Mouse (Mus musculus) kidney, postnatal 0 days (tissue): ENCODE measurements at regions not wholly inside any gene's neighbourhood (a gene's known extent, or its start where the extent isn't known, plus 50 kb on each side); places are given as distances from the start of the nearest gene placed in this dataset.
A peak's percentile ranks its signal among the peaks of the same experiment; 100 is the strongest.

ENCODE experiments used
- ATAC-seq: fragments of 200-750 bp; cut with Nextera tagmentation; replicated peaks from 2 replicates; pipeline ENCODE4 v1.8.0; 2017; ENCODE audit warnings: low read depth, moderate number of reproducible peaks, moderate TSS enrichment, moderate library complexity; ENCODE audit not compliant: low FRiP score
- DNase-seq: peaks from one replicate; pipeline ENCODE4 v3.0.0-alpha.2; 2016; ENCODE audit warnings: low spot score
- H3K27ac ChIP-seq: fragments of 300-500 bp; sonication (generic); 2 replicates; pipeline ENCODE4 v1.5.1; 2014; ENCODE audit warnings: mild to moderate bottlenecking
- H3K27me3 ChIP-seq: fragments of 300-500 bp; sonication (generic); 2 replicates; pipeline ENCODE4 v1.6.1; 2014; ENCODE audit warnings: low read length, mixed read lengths; ENCODE audit not compliant: insufficient read depth
- H3K36me3 ChIP-seq: fragments of 300-500 bp; sonication (generic); 2 replicates; pipeline ENCODE4 v1.6.1; 2014; ENCODE audit warnings: low read length, mixed read lengths; ENCODE audit not compliant: insufficient read depth
- H3K4me1 ChIP-seq: fragments of 300-500 bp; sonication (generic); replicated peaks from 2 replicates; pipeline ENCODE4 v1.6.1; 2014; ENCODE audit warnings: antibody characterized with exemption, low read length, mixed read lengths; ENCODE audit not compliant: insufficient read depth
- H3K4me2 ChIP-seq: fragments of 300-500 bp; sonication (generic); 2 replicates; pipeline ENCODE4 v1.6.1; 2014; ENCODE audit warnings: mild to moderate bottlenecking, low read length, moderate library complexity, mixed read lengths
- H3K4me3 ChIP-seq: fragments of 300-500 bp; sonication (generic); replicated peaks from 2 replicates; pipeline ENCODE4 v1.5.1; 2014; ENCODE audit warnings: low read depth, low read length
- H3K9ac ChIP-seq: fragments of 300-500 bp; sonication (generic); 2 replicates; pipeline ENCODE4 v1.6.1; 2014; ENCODE audit warnings: low read depth, low read length
- H3K9me3 ChIP-seq: fragments of 300-500 bp; sonication (generic); replicated peaks from 2 replicates; pipeline ENCODE4 v1.6.1; 2016; ENCODE audit warnings: low read length, inconsistent platforms, mixed read lengths
- CTCF ChIP-seq: IDR thresholded peaks from 2 replicates; pipeline ENCODE4 v1.5.1; 2016; ENCODE audit warnings: antibody characterized with exemption, low read depth, mild to moderate bottlenecking, moderate library complexity
- WGBS: fragments of 180-500 bp; shearing (Covaris S2); extraction: QIAGEN DNeasy Blood & Tissue Kit; methylation state at CpG from one replicate; pipeline ENCODE4 v1.1.7; 2014; 5-methylcytosine and 5-hydroxymethylcytosine counted together

GRCm38 (mm10) chr11:114379411-114379824 is 288.9 kb upstream of the Rpl38 start:
- Histone ChIP-seq H3K27me3 (no peaks in the 10 kb centered on the region), H3K9me3 (no peaks in the 10 kb centered on the region), H3K4me1 (no peaks in the 10 kb centered on the region), H3K4me3 (no peak overlapping the region), H3K27ac (no peak overlapping the region), H3K9ac (no peak overlapping the region), H3K4me2 (no peak overlapping the region), H3K36me3 (no peaks in the 10 kb centered on the region)
- DNase-seq (no peak), ATAC-seq (no peak)
- no peak for TF ChIP-seq CTCF
- 16% methylated on average over 8 of the region's 8 CpGs for WGBS

GRCm38 (mm10) chr11:114375921-114376320 is 292.4 kb upstream of the Rpl38 start:
- no peak for DNase-seq
- Histone ChIP-seq H3K4me3 (no peak overlapping the region), H3K36me3 (no peaks in the 10 kb centered on the region), H3K9me3 (no peaks in the 10 kb centered on the region), H3K4me1 (no peaks in the 10 kb centered on the region), H3K27ac (no peak overlapping the region), H3K9ac (no peak overlapping the region), H3K27me3 (no peaks in the 10 kb centered on the region), H3K4me2 (no peak overlapping the region)
- 36% methylated on average over 14 of the region's 14 CpGs for WGBS
- no peak for ATAC-seq
- TF ChIP-seq CTCF = no peak

- no peak overlapping the region for H3K9ac ChIP-seq
- ATAC-seq (no peak), DNase-seq (no peak)
- WGBS = 48% methylated on average over 10 of the region's 10 CpGs
- no peak overlapping the region for H3K27ac ChIP-seq
- no peaks in the 10 kb centered on the region for H3K36me3 ChIP-seq
- no peaks in the 10 kb centered on the region for H3K27me3 ChIP-seq
- TF ChIP-seq CTCF = no peak
- H3K9me3 ChIP-seq = no peaks in the 10 kb centered on the region
- H3K4me1 ChIP-seq = no peaks in the 10 kb centered on the region
- H3K4me3 ChIP-seq = no peak overlapping the region
- H3K4me2 ChIP-seq = no peak overlapping the region
Measured at GRCm38 (mm10) chr11:114370708-114371107, 297.6 kb upstream of the Rpl38 start.

GRCm38 (mm10) chr11:114367779-114368178 is 300.5 kb upstream of the Rpl38 start:
- no peak overlapping the region for H3K4me3 ChIP-seq
- no peaks in the 10 kb centered on the region for H3K4me1 ChIP-seq
- H3K9me3 ChIP-seq = no peaks in the 10 kb centered on the region
- DNase-seq (no peak), ATAC-seq (no peak)
- no peak for TF ChIP-seq CTCF
- H3K4me2 ChIP-seq = no peak overlapping the region
- WGBS = 83% methylated on average over 8 of the region's 8 CpGs
- no peaks in the 10 kb centered on the region for H3K27me3 ChIP-seq
- H3K36me3 ChIP-seq = no peaks in the 10 kb centered on the region
- no peak overlapping the region for H3K27ac ChIP-seq
- no peak overlapping the region for H3K9ac ChIP-seq

GRCm38 (mm10) chr11:114360946-114361345 is 294.1 kb upstream of the Sdk2 start:
- H3K4me3 ChIP-seq = no peak overlapping the region
- WGBS = 79% methylated on average over 8 of the region's 8 CpGs
- no peaks in the 10 kb centered on the region for H3K27me3 ChIP-seq
- H3K36me3 ChIP-seq = no peaks in the 10 kb centered on the region
- ATAC-seq (peak; percentile 59; the same call in 1 of the 2 replicates), DNase-seq (no peak)
- no peaks in the 10 kb centered on the region for H3K4me1 ChIP-seq
- H3K9ac ChIP-seq = no peak overlapping the region
- no peak overlapping the region for H3K4me2 ChIP-seq
- H3K27ac ChIP-seq = no peak overlapping the region
- H3K9me3 ChIP-seq = no peaks in the 10 kb centered on the region
- no peak for TF ChIP-seq CTCF

GRCm38 (mm10) chr11:114360321-114360720 is 293.5 kb upstream of the Sdk2 start:
- no peaks in the 10 kb centered on the region for H3K9me3 ChIP-seq
- DNase-seq = no peak
- H3K27me3 ChIP-seq = no peaks in the 10 kb centered on the region
- no peak for ATAC-seq
- no peak for TF ChIP-seq CTCF
- no peak overlapping the region for H3K27ac ChIP-seq
- no peaks in the 10 kb centered on the region for H3K4me1 ChIP-seq
- 81% methylated on average over 10 of the region's 10 CpGs for WGBS
- no peak overlapping the region for H3K9ac ChIP-seq
- H3K4me2 ChIP-seq = no peak overlapping the region
- H3K36me3 ChIP-seq = no peaks in the 10 kb centered on the region
- H3K4me3 ChIP-seq = no peak overlapping the region

GRCm38 (mm10) chr11:114352146-114352795 is 285.4 kb upstream of the Sdk2 start:
- Histone ChIP-seq H3K4me3 (no peak overlapping the region), H3K9me3 (no peaks in the 10 kb centered on the region), H3K4me1 (no peaks in the 10 kb centered on the region), H3K36me3 (no peaks in the 10 kb centered on the region), H3K4me2 (no peak overlapping the region), H3K27me3 (no peaks in the 10 kb centered on the region), H3K9ac (no peak overlapping the region), H3K27ac (no peak overlapping the region)
- 47% methylated on average over 4 of the region's 4 CpGs for WGBS
- DNase-seq (no peak), ATAC-seq (no peak)
- no peak for TF ChIP-seq CTCF
